1 mouse cellular context compared by ENCODE assay signal in genomic region chr5:135075655-135076054, GRCm38 (mm10).
TF ChIP-seq lines count a peak whose summit lies in the region.

No protein-coding gene starts in this region.

TF ChIP-seq in CH12.LX, 34 proteins besides CTCF, POLR2A, EP300 and RAD21:
- TF ChIP-seq JUN (IDR thresholded peaks at IDR 0.05; ENCODE audit: insufficient read depth, low read depth, low read length) (no peak), SMC3 (IDR thresholded peaks at IDR 0.05; ENCODE audit: low read depth, low read length) (peak; percentile 48), IRF4 (IDR thresholded peaks at IDR 0.05; ENCODE audit: low read depth, low read length) (no peak), ETS1 (conservative IDR thresholded peaks at IDR 0.05; ENCODE audit: low read depth, low read length) (no peak), CHD1 (IDR thresholded peaks at IDR 0.05; ENCODE audit: low read depth, low read length) (no peak), POLR2AphosphoS2 (IDR thresholded peaks at IDR 0.05; ENCODE audit: low read depth, low read length) (no peak)
